Mouse (Mus musculus): ENCODE measurements around the gene Atp8a2.
"Not testable (repeated sequence)": the region's sequence is repeated elsewhere in the genome, so short reads cannot be mapped to it uniquely, and the experiment has no call there.

Gene Atp8a2

GRCm38 (mm10) chr14:59838446-59839259, 358.3 kb downstream of the Atp8a2 start:
- DNase-seq = not testable (repeated sequence)

- DNase-seq = not testable (repeated sequence)
Measured at GRCm38 (mm10) chr14:59837691-59838241, 359.2 kb downstream of the Atp8a2 start.

GRCm38 (mm10) chr14:59836876-59837543, 360.0 kb downstream of the Atp8a2 start:
- DNase-seq = no peak

GRCm38 (mm10) chr14:59829580-59829979, 367.4 kb downstream of the Atp8a2 start:
- no peak for DNase-seq

- DNase-seq = no peak
Measured at GRCm38 (mm10) chr14:59827409-59827808, 369.6 kb downstream of the Atp8a2 start.

- no peak for DNase-seq
Measured at GRCm38 (mm10) chr14:59820115-59820419, 376.9 kb downstream of the Atp8a2 start.

GRCm38 (mm10) chr14:59819215-59820114, 377.5 kb downstream of the Atp8a2 start:
- DNase-seq = no peak

GRCm38 (mm10) chr14:59810316-59810715, 386.7 kb downstream of the Atp8a2 start:
- DNase-seq = not testable (repeated sequence)

GRCm38 (mm10) chr14:59809790-59810189, 387.2 kb downstream of the Atp8a2 start:
- DNase-seq = no peak

- DNase-seq = no peak
Measured at GRCm38 (mm10) chr14:59807528-59808300, 389.3 kb downstream of the Atp8a2 start.

GRCm38 (mm10) chr14:59806910-59807309, 390.1 kb downstream of the Atp8a2 start:
- DNase-seq = peak; percentile 36

- peak in 1 of 2 experiments; percentile 11 for DNase-seq
Measured at GRCm38 (mm10) chr14:59806159-59806558, 390.8 kb downstream of the Atp8a2 start.

GRCm38 (mm10) chr14:59805683-59806082, 391.3 kb downstream of the Atp8a2 start:
- no peak for DNase-seq

- peak; percentile 87 to 90 for DNase-seq
Measured at GRCm38 (mm10) chr14:59801961-59802599, 394.9 kb downstream of the Atp8a2 start.

- peak in 1 of 2 experiments; percentile 16 for DNase-seq
Measured at GRCm38 (mm10) chr14:59799511-59799910, 397.5 kb downstream of the Atp8a2 start.

- no peak for DNase-seq
Measured at GRCm38 (mm10) chr14:59793841-59794240, 403.1 kb downstream of the Atp8a2 start.

GRCm38 (mm10) chr14:59783348-59784341, 413.3 kb downstream of the Atp8a2 start:
- DNase-seq = no peak

GRCm38 (mm10) chr14:59780391-59780790, 416.6 kb downstream of the Atp8a2 start:
- no peak for DNase-seq

- DNase-seq = no peak
Measured at GRCm38 (mm10) chr14:59762227-59762626, 434.8 kb downstream of the Atp8a2 start.

GRCm38 (mm10) chr14:59759900-59760493, 437.0 kb downstream of the Atp8a2 start:
- peak; percentile 6 to 23 for DNase-seq

Measured in kidney, postnatal 4 days (tissue).